Mouse (Mus musculus) forebrain, embryonic 14.5 days (tissue): ENCODE results near the gene Col4a3. TPM values are rescaled to one million over a fixed set of nuclear protein-coding genes. Genes with fewer than 3 reads are reported as not detected.

Source experiments
- ATAC-seq: fragments of 200-750 bp; cut with Nextera tagmentation; 2 replicates; pipeline ENCODE4 v1.8.0; 2017; ENCODE audit warnings: mild to moderate bottlenecking, moderate library complexity
- DNase-seq: peaks from one replicate; pipeline ENCODE4 v3.0.0-alpha.2; 2015; ENCODE audit warnings: low spot score
- H3K27ac ChIP-seq: fragments of 300-500 bp; sonication (generic); 2 replicates; pipeline ENCODE4 v1.5.1; 2014; ENCODE audit warnings: low read depth, mild to moderate bottlenecking, control low read depth, low read length, moderate library complexity
- H3K27me3 ChIP-seq: fragments of 300-500 bp; sonication (generic); replicated peaks from 2 replicates; pipeline ENCODE4 v1.6.1; 2014; ENCODE audit warnings: low read length, control low read depth, mixed read lengths; ENCODE audit not compliant: control insufficient read depth, insufficient read depth
- H3K36me3 ChIP-seq: fragments of 300-500 bp; sonication (generic); 2 replicates; pipeline ENCODE4 v1.6.1; 2014; ENCODE audit warnings: low read length, control low read depth; ENCODE audit not compliant: control insufficient read depth, insufficient read depth
- H3K4me1 ChIP-seq: fragments of 300-500 bp; sonication (generic); 2 replicates; pipeline ENCODE4 v1.6.1; 2014; ENCODE audit warnings: antibody characterized with exemption, low read length, control low read depth; ENCODE audit not compliant: control insufficient read depth, insufficient read depth
- H3K4me2 ChIP-seq: fragments of 300-500 bp; sonication (generic); 2 replicates; pipeline ENCODE4 v1.6.1; 2014; ENCODE audit warnings: mild to moderate bottlenecking, control low read depth, low read length
- H3K4me3 ChIP-seq: fragments of 300-500 bp; sonication (generic); 2 replicates; pipeline ENCODE4 v1.5.1; 2014; ENCODE audit warnings: low read depth, low read length, control low read depth
- H3K9ac ChIP-seq: fragments of 300-500 bp; sonication (generic); 2 replicates; pipeline ENCODE4 v1.6.1; 2014; ENCODE audit warnings: mild to moderate bottlenecking, low read length, control low read depth, moderate library complexity
- H3K9me3 ChIP-seq: fragments of 300-500 bp; sonication (generic); replicated peaks from 2 replicates; pipeline ENCODE4 v1.6.1; 2016; ENCODE audit warnings: low read length, control low read depth, mixed read lengths; ENCODE audit not compliant: control insufficient read depth
- WGBS: fragments of 180-500 bp; shearing (Covaris S2); extraction: QIAGEN DNeasy Blood & Tissue Kit; methylation state at CpG from one replicate; pipeline ENCODE4 v1.1.7; 2014; 5-methylcytosine and 5-hydroxymethylcytosine counted together
- polyA plus RNA-seq: library from polyadenylated mRNA; unstranded; fragments of >200 nt; fragmentation: Nextera tagmentation; extraction: Ambion mirVana; gene quantifications from 2 replicates; pipeline ENCODE4 v1.2.1, GENCODE M21; 2014

Col4a3 gene
- polyA plus RNA-seq, 1 experiment from 2014 or later, result 0.23 TPM

GRCm38 (mm10) chr1:82663522-82663921 is 76.8 kb downstream of the Col4a3 start:
- Histone ChIP-seq H3K4me2 (no peak overlapping the region), H3K9ac (no peak overlapping the region), H3K4me1 (no peaks in the 10 kb centered on the region; the same call in 1 of the 2 replicates), H3K27ac (no peak overlapping the region), H3K9me3 (no peaks in the 10 kb centered on the region), H3K4me3 (no peak overlapping the region), H3K36me3 (no peaks in the 10 kb centered on the region), H3K27me3 (no peaks in the 10 kb centered on the region)
- peak; percentile 53 for DNase-seq
- 32% methylated on average over 2 of the region's 2 CpGs for WGBS
- ATAC-seq, result no peak

GRCm38 (mm10) chr1:82686328-82686727 is 99.6 kb downstream of the Col4a3 start:
- Histone ChIP-seq H3K9me3 (no peaks in the 10 kb centered on the region), H3K4me3 (no peak overlapping the region), H3K36me3 (no peaks in the 10 kb centered on the region), H3K27ac (no peak overlapping the region), H3K9ac (no peak overlapping the region), H3K4me1 (no peaks in the 10 kb centered on the region), H3K27me3 (no peaks in the 10 kb centered on the region), H3K4me2 (no peak overlapping the region)
- 89% methylated on average over 5 of the region's 5 CpGs for WGBS
- ATAC-seq, result no peak
- no peak for DNase-seq

- Histone ChIP-seq H3K36me3 (no peaks in the 10 kb centered on the region), H3K9ac (no peak overlapping the region), H3K4me3 (no peak overlapping the region), H3K4me2 (no peak overlapping the region), H3K27me3 (no peaks in the 10 kb centered on the region), H3K4me1 (no peaks in the 10 kb centered on the region), H3K9me3 (no peaks in the 10 kb centered on the region), H3K27ac (no peak overlapping the region)
- 87% methylated on average over 2 of the region's 2 CpGs for WGBS
- ATAC-seq, result no peak
- DNase-seq, result no peak
Measured at GRCm38 (mm10) chr1:82686866-82687265, 100.1 kb downstream of the Col4a3 start.

- ATAC-seq (peak; percentile 69), DNase-seq (peak; percentile 61)
- H3K4me2 ChIP-seq, result no peak overlapping the region
- WGBS, result 9% methylated on average over 6 of the region's 6 CpGs
- H3K27me3 ChIP-seq, result no peaks in the 10 kb centered on the region
- H3K9me3 ChIP-seq, result no peaks in the 10 kb centered on the region
- H3K27ac ChIP-seq, result no peak overlapping the region
- no peaks in the 10 kb centered on the region for H3K4me1 ChIP-seq
- H3K4me3 ChIP-seq, result no peak overlapping the region
- H3K36me3 ChIP-seq, result no peaks in the 10 kb centered on the region
- no peak overlapping the region for H3K9ac ChIP-seq
Measured at GRCm38 (mm10) chr1:82687931-82688330, 101.2 kb downstream of the Col4a3 start.

- H3K27me3 ChIP-seq, result no peaks in the 10 kb centered on the region
- no peaks in the 10 kb centered on the region for H3K4me1 ChIP-seq
- H3K27ac ChIP-seq, result no peak overlapping the region
- H3K4me3 ChIP-seq, result no peak overlapping the region
- H3K9me3 ChIP-seq, result no peaks in the 10 kb centered on the region
- no peak overlapping the region for H3K9ac ChIP-seq
- no peaks in the 10 kb centered on the region for H3K36me3 ChIP-seq
- 29% methylated on average over 3 of the region's 3 CpGs for WGBS
- no peak overlapping the region for H3K4me2 ChIP-seq
- ATAC-seq, result no peak
- DNase-seq, result no peak
Measured at GRCm38 (mm10) chr1:82695915-82696314, 109.2 kb downstream of the Col4a3 start.

GRCm38 (mm10) chr1:82717816-82718512 is 131.2 kb downstream of the Col4a3 start:
- H3K27me3 ChIP-seq, result no peaks in the 10 kb centered on the region; the same call in 1 of the 2 replicates
- H3K4me2 ChIP-seq, result no peak overlapping the region
- 79% methylated on average over 9 of the region's 9 CpGs for WGBS

GRCm38 (mm10) chr1:82724339-82725025 is 137.8 kb downstream of the Col4a3 start, which contains the start of gene Mff:
TSS of gene Mff (plus strand) at chr1:82724890.
- no peaks in the 10 kb centered on the region for H3K9me3 ChIP-seq
- H3K4me2 ChIP-seq, result peak within 1 kb of the TSS; percentile 97
- ATAC-seq, result peak; percentile 100
- H3K27me3 ChIP-seq, result no peaks in the 10 kb centered on the region; the same call in 1 of the 2 replicates
- H3K4me3 ChIP-seq, result peak within 1 kb of the TSS; percentile 61
- 10% methylated on average over 38 of the region's 38 CpGs for WGBS
- H3K27ac ChIP-seq, result peak within 1 kb of the TSS; percentile 15; the same call in 1 of the 2 replicates
- H3K9ac ChIP-seq, result peak within 1 kb of the TSS; percentile 89
- peaks cover 12% of the 10 kb centered on the region; the same call in 1 of the 2 replicates for H3K36me3 ChIP-seq
- DNase-seq, result peak; percentile 98
- H3K4me1 ChIP-seq, result peaks cover 12% of the 10 kb centered on the region

More at GRCm38 (mm10) chr1:82717816-82718512, 131.2 kb downstream of the Col4a3 start:
- no peak overlapping the region for H3K9ac ChIP-seq
- H3K36me3 ChIP-seq, result no peaks in the 10 kb centered on the region
- H3K4me1 ChIP-seq, result no peaks in the 10 kb centered on the region
- no peak overlapping the region for H3K27ac ChIP-seq
- no peak for ATAC-seq
- no peak for DNase-seq
- no peaks in the 10 kb centered on the region for H3K9me3 ChIP-seq
- H3K4me3 ChIP-seq, result no peak overlapping the region

GRCm38 (mm10) chr1:82725026-82725874 is 138.5 kb downstream of the Col4a3 start:
- no peak for DNase-seq
- under 1% methylated on average over 37 of the region's 37 CpGs for WGBS

More at GRCm38 (mm10) chr1:82725026-82725874, 138.5 kb downstream of the Col4a3 start:
- H3K4me2 ChIP-seq, result peak overlapping the region; percentile 97
- H3K27me3 ChIP-seq, result no peaks in the 10 kb centered on the region; the same call in 1 of the 2 replicates
- H3K4me3 ChIP-seq, result peak overlapping the region; percentile 61
- H3K36me3 ChIP-seq, result peaks cover 20% of the 10 kb centered on the region
- peaks cover 12% of the 10 kb centered on the region for H3K4me1 ChIP-seq
- no peaks in the 10 kb centered on the region for H3K9me3 ChIP-seq
- H3K27ac ChIP-seq, result peak overlapping the region; percentile 15; the same call in 1 of the 2 replicates
- ATAC-seq, result peak; percentile 97
- H3K9ac ChIP-seq, result peak overlapping the region; percentile 89
